Mouse (Mus musculus) stomach, embryonic 15.5 days (tissue): ENCODE measurements around the gene Uba2. TPM values are rescaled to one million over a fixed set of nuclear protein-coding genes. Genes with fewer than 3 reads are reported as not detected.
"Not testable (repeated sequence)": the region's sequence is repeated elsewhere in the genome, so short reads cannot be mapped to it uniquely, and the experiment has no call there.

Experiments used
- ATAC-seq: fragments of 200-750 bp; cut with Nextera tagmentation; 2 replicates; pipeline ENCODE4 v1.8.0; 2017; ENCODE audit warnings: low read depth, moderate number of reproducible peaks, moderate TSS enrichment; ENCODE audit not compliant: insufficient read depth, low FRiP score
- H3K27ac ChIP-seq: fragments of 300-500 bp; sonication (generic); 2 replicates; pipeline ENCODE4 v1.5.1; 2015; ENCODE audit warnings: mild to moderate bottlenecking, inconsistent platforms
- H3K27me3 ChIP-seq: fragments of 300-500 bp; sonication (generic); replicated peaks from 2 replicates; pipeline ENCODE4 v1.6.1; 2015; ENCODE audit warnings: inconsistent platforms
- H3K36me3 ChIP-seq: fragments of 300-500 bp; sonication (generic); 2 replicates; pipeline ENCODE4 v1.6.1; 2015; ENCODE audit warnings: inconsistent platforms
- H3K4me1 ChIP-seq: fragments of 300-500 bp; sonication (generic); 2 replicates; pipeline ENCODE4 v1.6.1; 2015; ENCODE audit warnings: inconsistent platforms
- H3K4me2 ChIP-seq: fragments of 300-500 bp; sonication (generic); 2 replicates; pipeline ENCODE4 v1.6.1; 2015; ENCODE audit warnings: mild to moderate bottlenecking, inconsistent platforms
- H3K4me3 ChIP-seq: fragments of 300-500 bp; sonication (generic); replicated peaks from 2 replicates; pipeline ENCODE4 v1.5.1; 2015; ENCODE audit warnings: inconsistent platforms
- H3K9ac ChIP-seq: fragments of 300-500 bp; sonication (generic); 2 replicates; pipeline ENCODE4 v1.6.1; 2015; ENCODE audit warnings: inconsistent platforms
- H3K9me3 ChIP-seq: fragments of 300-500 bp; sonication (generic); 2 replicates; pipeline ENCODE4 v1.6.1; 2016; ENCODE audit warnings: inconsistent platforms
- WGBS: fragments of 180-500 bp; shearing (Covaris S2); methylation state at CpG from one replicate; pipeline ENCODE4 v1.1.7; 2015; 5-methylcytosine and 5-hydroxymethylcytosine counted together
- polyA plus RNA-seq: library from polyadenylated mRNA; unstranded; fragments of >200 nt; fragmentation: Nextera tagmentation; extraction: Ambion mirVana; gene quantifications from 2 replicates; pipeline ENCODE4 v1.2.1, GENCODE M21; 2015

Gene Uba2
- polyA plus RNA-seq, 1 experiment from 2014 or later: 175 TPM

DNA sequence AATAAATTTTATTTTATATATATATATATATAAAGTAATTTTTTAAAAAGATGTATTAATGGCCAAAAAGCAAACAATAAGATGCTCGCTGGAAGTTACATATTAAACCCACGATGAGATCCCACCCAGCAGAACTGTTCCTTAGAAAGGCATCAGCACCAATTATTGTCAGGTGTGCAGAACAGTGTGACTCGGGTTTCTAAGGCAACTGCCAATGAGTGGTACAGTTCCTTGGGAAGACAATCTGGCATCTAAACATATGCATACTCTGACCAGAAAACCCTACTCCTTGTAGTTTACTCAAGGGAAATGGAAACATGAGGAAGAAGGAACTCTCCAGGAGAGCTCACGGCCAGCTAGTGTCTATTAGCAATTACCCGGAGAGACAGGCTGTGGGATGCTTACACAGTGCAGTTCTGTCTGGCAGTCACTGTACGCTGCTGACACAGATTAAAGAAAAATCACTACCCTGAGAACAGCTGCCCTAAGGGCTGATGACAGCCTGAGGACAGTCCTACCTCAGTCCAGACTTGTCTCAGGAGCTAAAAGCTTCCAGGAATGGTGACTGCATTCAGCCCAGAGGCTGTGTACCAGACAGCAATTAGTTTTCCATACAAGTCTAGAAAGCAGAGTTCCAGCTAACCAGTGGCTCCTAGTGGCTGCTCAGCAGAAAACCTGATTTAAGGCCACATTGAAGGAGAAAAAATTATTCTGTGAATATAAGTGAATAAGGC is 46.2 kb downstream of the Uba2 start:
- Histone ChIP-seq H3K27ac (no peak overlapping the region), H3K36me3 (peaks cover 14% of the 10 kb centered on the region; the same call in 1 of the 2 replicates), H3K9me3 (no peaks in the 10 kb centered on the region), H3K27me3 (no peaks in the 10 kb centered on the region), H3K9ac (no peak overlapping the region), H3K4me3 (no peak overlapping the region), H3K4me1 (no peaks in the 10 kb centered on the region), H3K4me2 (no peak overlapping the region)
- no peak for ATAC-seq
- WGBS: 83% methylated on average over 6 of the region's 6 CpGs

DNA sequence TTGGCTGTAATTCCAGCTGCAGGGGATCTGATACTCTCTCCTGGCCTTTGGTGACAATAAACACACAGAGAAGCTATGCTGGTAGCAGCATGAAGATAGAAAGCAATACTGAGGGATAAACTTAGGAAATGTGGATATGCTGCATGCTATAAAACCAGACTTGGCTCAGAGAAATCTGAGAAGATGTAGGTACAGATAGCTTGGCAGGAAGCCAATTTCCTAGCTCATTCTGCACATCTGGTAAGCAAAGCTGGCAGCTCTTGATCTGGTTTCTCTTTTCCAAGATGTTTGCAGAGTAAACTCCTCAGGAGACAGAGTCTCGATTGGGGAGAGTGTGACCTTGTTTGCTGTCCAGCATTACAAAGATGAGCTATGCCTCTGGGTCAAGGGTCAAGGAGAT is 48.8 kb downstream of the Uba2 start:
- not testable (repeated sequence) for H3K4me3 ChIP-seq, H3K27ac ChIP-seq, H3K9ac ChIP-seq, H3K27me3 ChIP-seq, ATAC-seq, H3K4me1 ChIP-seq, H3K4me2 ChIP-seq, H3K9me3 ChIP-seq
- peaks cover 14% of the 10 kb centered on the region for H3K36me3 ChIP-seq
- 9% methylated on average over 1 of the region's 1 CpGs for WGBS

DNA sequence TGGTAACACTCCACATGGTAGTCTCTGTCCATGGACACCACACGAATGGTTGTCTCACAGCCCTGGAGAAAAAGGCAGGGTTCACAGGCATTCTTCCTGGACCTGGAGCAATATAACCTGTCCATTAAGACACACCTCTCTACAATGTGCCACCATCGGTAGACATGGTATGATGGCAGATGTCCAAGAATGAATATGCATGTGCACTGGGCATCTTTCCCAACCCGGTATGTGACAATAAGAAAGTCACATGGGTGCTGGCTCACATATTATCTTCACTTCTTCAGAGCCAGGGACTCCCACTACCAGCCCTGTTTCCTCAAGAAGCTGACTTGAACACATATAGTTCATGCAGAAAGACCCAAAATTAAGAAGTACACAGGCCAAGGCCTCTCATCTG is 52.8 kb downstream of the Uba2 start:
- Histone ChIP-seq H3K4me1 (no peaks in the 10 kb centered on the region), H3K36me3 (peaks cover 41% of the 10 kb centered on the region), H3K9ac (no peak overlapping the region), H3K9me3 (no peaks in the 10 kb centered on the region), H3K4me3 (no peak overlapping the region), H3K27me3 (no peaks in the 10 kb centered on the region), H3K27ac (no peak overlapping the region), H3K4me2 (no peak overlapping the region)
- ATAC-seq: no peak
- 92% methylated on average over 3 of the region's 3 CpGs for WGBS

DNA sequence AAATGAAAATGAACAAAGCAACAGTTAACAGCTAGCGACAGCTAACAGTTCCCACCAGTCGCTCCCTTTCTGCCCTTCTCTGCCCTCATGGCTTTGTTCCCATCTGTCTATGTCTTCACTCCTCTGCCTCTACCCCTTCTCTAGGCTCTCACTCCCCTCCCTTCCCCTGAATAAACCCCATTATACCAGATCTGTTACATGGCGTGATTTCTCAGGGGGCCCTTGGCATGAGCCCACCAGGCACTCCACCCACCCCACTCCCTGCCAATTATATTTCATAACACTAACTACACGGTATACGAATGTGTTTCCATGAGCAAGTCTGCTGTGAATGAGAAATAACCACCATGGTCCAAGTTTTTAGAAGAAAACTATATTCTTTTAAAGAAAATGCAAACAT is 60.2 kb downstream of the Uba2 start:
- Histone ChIP-seq H3K4me2 (no peak overlapping the region), H3K9ac (no peak overlapping the region), H3K36me3 (peaks cover 35% of the 10 kb centered on the region), H3K4me1 (no peaks in the 10 kb centered on the region), H3K4me3 (no peak overlapping the region), H3K9me3 (no peaks in the 10 kb centered on the region), H3K27ac (no peak overlapping the region), H3K27me3 (no peaks in the 10 kb centered on the region)
- WGBS: 80% methylated on average over 5 of the region's 5 CpGs
- no peak; the same call in 1 of the 2 replicates for ATAC-seq

DNA sequence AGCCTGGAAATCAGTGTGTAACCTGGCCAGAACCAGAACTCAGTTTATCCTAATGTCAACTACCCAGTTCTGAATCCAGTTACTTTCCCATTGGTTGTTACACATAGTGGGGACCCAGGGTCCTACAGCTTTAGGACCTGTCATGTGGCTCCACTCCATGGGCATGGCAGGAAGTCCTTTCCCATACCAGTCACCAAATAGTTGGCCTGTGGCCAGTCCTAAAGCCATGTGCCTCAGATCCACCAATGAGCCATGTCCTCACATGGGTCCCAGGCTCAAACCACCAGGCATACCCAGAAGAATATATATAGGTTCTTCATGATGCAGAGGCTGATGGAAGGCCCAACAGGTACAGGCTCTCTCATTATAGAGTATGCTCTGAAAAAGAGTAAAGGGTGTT is 68.1 kb downstream of the Uba2 start:
- no peak for ATAC-seq
- H3K36me3 ChIP-seq: no peaks in the 10 kb centered on the region
- no peaks in the 10 kb centered on the region for H3K9me3 ChIP-seq
- H3K27ac ChIP-seq: no peak overlapping the region
- H3K4me1 ChIP-seq: no peaks in the 10 kb centered on the region
- no peak overlapping the region for H3K9ac ChIP-seq
- H3K27me3 ChIP-seq: no peaks in the 10 kb centered on the region
- H3K4me2 ChIP-seq: no peak overlapping the region
- no peak overlapping the region for H3K4me3 ChIP-seq

DNA sequence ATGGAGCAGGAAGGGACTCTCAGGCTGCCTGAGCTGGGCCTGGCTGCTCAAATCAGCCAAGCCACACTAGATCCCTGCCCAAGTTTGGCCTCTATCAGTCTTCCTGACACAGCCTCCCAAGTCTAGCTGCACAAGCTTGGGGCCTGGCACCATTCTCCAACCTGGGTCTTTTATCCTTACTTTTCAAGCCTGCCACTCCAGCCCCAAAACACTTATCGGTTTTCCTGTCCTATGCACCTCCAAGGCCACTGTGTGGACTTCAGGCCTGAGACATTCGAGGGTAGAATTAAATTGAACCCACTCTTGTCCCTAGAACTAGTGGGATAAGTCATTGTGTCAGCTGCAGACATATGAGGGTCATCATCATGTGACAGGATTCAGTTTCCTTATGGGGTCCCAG is 69.4 kb downstream of the Uba2 start:
- Histone ChIP-seq H3K27me3 (no peaks in the 10 kb centered on the region), H3K36me3 (no peaks in the 10 kb centered on the region), H3K9ac (no peak overlapping the region), H3K4me1 (no peaks in the 10 kb centered on the region), H3K4me3 (no peak overlapping the region), H3K9me3 (no peaks in the 10 kb centered on the region), H3K27ac (no peak overlapping the region), H3K4me2 (no peak overlapping the region)
- 68% methylated on average over 2 of the region's 2 CpGs for WGBS
- no peak for ATAC-seq

DNA sequence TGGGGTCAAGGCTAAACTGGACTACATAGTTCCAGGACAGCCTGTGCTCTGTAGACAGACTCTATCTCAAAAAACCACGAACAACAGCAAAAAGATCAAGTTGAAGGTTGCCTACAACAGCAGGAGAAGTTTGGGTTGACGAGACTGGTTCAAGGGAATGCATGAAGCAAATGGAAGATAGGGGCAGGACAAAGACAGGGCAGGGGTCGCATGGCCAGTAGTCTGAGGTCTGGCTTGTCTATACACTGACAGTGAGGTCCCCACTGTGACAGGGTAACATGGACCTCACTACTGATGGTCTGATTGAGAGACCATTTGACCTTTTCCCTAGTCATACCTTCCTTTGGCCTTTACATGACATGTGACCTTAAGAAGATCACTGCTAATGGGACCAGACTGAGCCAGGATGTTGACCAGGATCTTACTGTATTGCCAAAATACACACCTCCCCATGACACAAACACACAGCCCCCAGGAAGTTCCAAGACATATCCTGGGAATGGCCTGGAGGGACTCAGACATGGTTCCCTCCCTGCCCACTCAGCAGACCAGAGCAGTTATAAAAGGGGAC is 74.4 kb downstream of the Uba2 start, which contains the start of gene Scgb1b30:
Scgb1b30 (plus strand) TSS at position 521 of the 571 bp plus-strand sequence.
- Histone ChIP-seq H3K27me3 (no peaks in the 10 kb centered on the region), H3K4me3 (no peak within 1 kb of the TSS), H3K4me2 (no peak within 1 kb of the TSS), H3K9ac (no peak within 1 kb of the TSS), H3K27ac (no peak within 1 kb of the TSS), H3K4me1 (no peaks in the 10 kb centered on the region), H3K9me3 (no peaks in the 10 kb centered on the region), H3K36me3 (no peaks in the 10 kb centered on the region)
- ATAC-seq: no peak
- 76% methylated on average over 3 of the region's 3 CpGs for WGBS

Other genes with a start within 250 kb of the Uba2 start
- not detected in 2 replicates for gene Scgb2b26, start 224.6 kb downstream of the Uba2 start, polyA plus RNA-seq
- gene Scgb2b27, start 155.7 kb downstream of the Uba2 start, polyA plus RNA-seq: not detected in 2 replicates
- gene Scgb1b27, start 148.1 kb downstream of the Uba2 start, polyA plus RNA-seq: not detected in 2 replicates
- gene Scgb1b30, start 74.2 kb downstream of the Uba2 start, polyA plus RNA-seq: not detected in 2 replicates
- gene Wtip, start 36.3 kb downstream of the Uba2 start, polyA plus RNA-seq: 6.8 and 7.2 TPM in 2 replicates
- gene Pdcd2l, start 27.1 kb upstream of the Uba2 start, polyA plus RNA-seq: 54.4 and 65.0 TPM in 2 replicates
- 288 and 338 TPM in 2 replicates for gene Gpi1, start 60.7 kb upstream of the Uba2 start, polyA plus RNA-seq
- not detected in 2 replicates for gene Gm6096, start 81.4 kb upstream of the Uba2 start, polyA plus RNA-seq
- 27.9 and 28.2 TPM in 2 replicates for gene 4931406P16Rik, start 144.0 kb upstream of the Uba2 start, polyA plus RNA-seq
- gene Lsm14a, start 223.7 kb upstream of the Uba2 start, polyA plus RNA-seq: 80.5 and 84.0 TPM in 2 replicates